Mouse (Mus musculus) embryonic fibroblast, embryonic 13.5 days (primary cell): ENCODE data around the gene Gm8764. TPM values are rescaled to one million over a fixed set of nuclear protein-coding genes. Genes with fewer than 3 reads are reported as not detected.
"Not testable (repeated sequence)": the region's sequence is repeated elsewhere in the genome, so short reads cannot be mapped to it uniquely, and the experiment has no call there.

Experiments used
- H3K27ac ChIP-seq: 2 replicates; pipeline ENCODE4 v1.5.1; 2012; ENCODE audit warnings: low read length, control low read depth, inconsistent platforms; ENCODE audit not compliant: insufficient read depth
- H3K4me1 ChIP-seq: 2 replicates; pipeline ENCODE4 v1.6.1; 2011; ENCODE audit warnings: low read length; ENCODE audit not compliant: control insufficient read depth, insufficient read depth
- H3K4me3 ChIP-seq: 2 replicates; pipeline ENCODE4 v1.5.1; 2011; ENCODE audit warnings: mild to moderate bottlenecking, control low read depth, low read length; ENCODE audit not compliant: insufficient read depth
- CTCF ChIP-seq: IDR thresholded peaks from 2 replicates; pipeline ENCODE4 v1.5.1; 2011; ENCODE audit warnings: mild to moderate bottlenecking, control low read depth, low read length, moderate library complexity, borderline replicate concordance; ENCODE audit not compliant: insufficient read depth
- POLR2A ChIP-seq: IDR thresholded peaks from 2 replicates; pipeline ENCODE4 v1.6.1; 2011; ENCODE audit warnings: low read depth, mild to moderate bottlenecking, control low read depth, low read length, moderate library complexity
- polyA plus RNA-seq: library from polyadenylated mRNA; stranded (reverse); fragments of >200 nt; gene quantifications from 2 replicates; pipeline ENCODE4 v1.2.4, GENCODE M21; 2011; ENCODE audit warnings: low read depth; ENCODE audit not compliant: missing spikeins, insufficient read length

The Gm8764 gene
- polyA plus RNA-seq, result not detected in 2 replicates

DNA sequence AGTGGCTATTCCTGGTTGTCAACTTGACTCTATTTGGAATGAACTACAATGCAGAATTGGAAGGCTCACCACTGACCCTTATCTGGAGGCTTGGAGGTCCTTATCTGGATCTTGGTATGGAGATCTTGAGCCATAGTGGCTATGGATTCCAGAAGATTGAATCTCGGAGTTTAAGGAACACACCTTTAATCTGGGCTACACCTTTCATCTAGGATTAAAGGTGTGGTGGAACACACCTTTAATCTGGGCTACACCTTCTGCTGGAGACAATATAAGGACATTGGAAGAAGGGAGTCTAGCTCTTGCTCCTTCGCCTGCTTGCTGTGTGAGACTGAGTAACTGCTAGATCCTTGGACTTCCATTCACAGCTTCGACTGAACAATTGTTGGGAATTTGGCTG, at the start of gene Gm8764:
Gm8764 (plus strand) TSS at position 301 of the 400 bp plus-strand sequence.
- H3K4me1 ChIP-seq, H3K27ac ChIP-seq, H3K4me3 ChIP-seq: not testable (repeated sequence)

DNA sequence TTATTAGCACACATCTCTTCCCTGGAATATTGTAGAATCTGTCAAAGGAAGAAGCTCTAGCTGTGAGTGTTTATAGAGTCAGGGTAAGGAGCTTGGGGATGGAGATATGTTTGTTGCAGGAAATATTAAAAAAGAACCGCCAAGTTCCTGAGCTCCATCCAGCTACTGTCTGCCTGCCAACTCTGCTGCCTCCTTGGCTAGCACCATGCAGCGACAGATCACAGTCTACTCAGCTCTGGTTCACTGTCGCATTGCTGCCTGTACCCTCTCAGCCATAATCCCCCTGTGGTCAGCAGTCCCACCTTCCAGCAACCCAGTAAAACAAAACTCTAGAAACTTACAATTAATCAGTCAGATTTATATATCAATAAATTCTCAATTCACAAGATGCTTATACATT, 49.8 kb upstream of the Gm8764 start:
- TF ChIP-seq POLR2A (no peak), CTCF (no peak)
- no peak overlapping the region for H3K27ac ChIP-seq
- H3K4me1 ChIP-seq, result no peaks in the 10 kb centered on the region
- H3K4me3 ChIP-seq, result no peak overlapping the region

DNA sequence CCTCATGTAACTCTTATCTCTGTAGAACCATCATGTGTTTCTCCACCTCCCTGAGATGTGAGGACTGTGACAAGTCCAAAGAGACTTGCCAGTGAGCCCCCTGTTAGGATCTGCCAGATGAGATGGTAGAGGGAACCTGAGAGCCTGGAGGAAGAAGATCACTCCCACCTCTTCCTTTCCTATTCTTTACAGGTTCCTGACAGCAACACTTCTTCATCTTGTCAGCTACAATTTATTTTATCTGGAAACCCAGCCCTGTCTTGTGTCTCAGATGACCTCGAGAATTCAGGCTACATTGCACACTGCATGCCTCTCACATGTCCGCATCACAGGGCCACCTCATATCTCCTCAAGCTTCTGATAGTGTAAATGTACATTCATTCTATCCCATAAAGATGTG, 41.5 kb upstream of the Gm8764 start:
- Histone ChIP-seq H3K27ac (no peak overlapping the region), H3K4me3 (no peak overlapping the region), H3K4me1 (no peaks in the 10 kb centered on the region)
- TF ChIP-seq POLR2A (no peak), CTCF (no peak)

DNA sequence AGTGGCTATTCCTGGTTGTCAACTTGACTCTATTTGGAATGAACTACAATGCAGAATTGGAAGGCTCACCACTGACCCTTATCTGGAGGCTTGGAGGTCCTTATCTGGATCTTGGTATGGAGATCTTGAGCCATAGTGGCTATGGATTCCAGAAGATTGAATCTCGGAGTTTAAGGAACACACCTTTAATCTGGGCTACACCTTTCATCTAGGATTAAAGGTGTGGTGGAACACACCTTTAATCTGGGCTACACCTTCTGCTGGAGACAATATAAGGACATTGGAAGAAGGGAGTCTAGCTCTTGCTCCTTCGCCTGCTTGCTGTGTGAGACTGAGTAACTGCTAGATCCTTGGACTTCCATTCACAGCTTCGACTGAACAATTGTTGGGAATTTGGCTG, 17.1 kb upstream of the Gm8764 start, which contains the start of gene Gm21293:
Gm21293 (plus strand) TSS at position 301 of the 400 bp plus-strand sequence.
- not testable (repeated sequence) for H3K4me3 ChIP-seq, H3K27ac ChIP-seq

DNA sequence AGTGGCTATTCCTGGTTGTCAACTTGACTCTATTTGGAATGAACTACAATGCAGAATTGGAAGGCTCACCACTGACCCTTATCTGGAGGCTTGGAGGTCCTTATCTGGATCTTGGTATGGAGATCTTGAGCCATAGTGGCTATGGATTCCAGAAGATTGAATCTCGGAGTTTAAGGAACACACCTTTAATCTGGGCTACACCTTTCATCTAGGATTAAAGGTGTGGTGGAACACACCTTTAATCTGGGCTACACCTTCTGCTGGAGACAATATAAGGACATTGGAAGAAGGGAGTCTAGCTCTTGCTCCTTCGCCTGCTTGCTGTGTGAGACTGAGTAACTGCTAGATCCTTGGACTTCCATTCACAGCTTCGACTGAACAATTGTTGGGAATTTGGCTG, 8.6 kb upstream of the Gm8764 start, which contains the start of gene Gm6763:
Gm6763 (plus strand) TSS at position 301 of the 400 bp plus-strand sequence.
- not testable (repeated sequence) for H3K4me3 ChIP-seq, H3K4me1 ChIP-seq, H3K27ac ChIP-seq

More for the DNA sequence above, 17.1 kb upstream of the Gm8764 start, which contains the start of gene Gm21293:
- not testable (repeated sequence) for H3K4me1 ChIP-seq

DNA sequence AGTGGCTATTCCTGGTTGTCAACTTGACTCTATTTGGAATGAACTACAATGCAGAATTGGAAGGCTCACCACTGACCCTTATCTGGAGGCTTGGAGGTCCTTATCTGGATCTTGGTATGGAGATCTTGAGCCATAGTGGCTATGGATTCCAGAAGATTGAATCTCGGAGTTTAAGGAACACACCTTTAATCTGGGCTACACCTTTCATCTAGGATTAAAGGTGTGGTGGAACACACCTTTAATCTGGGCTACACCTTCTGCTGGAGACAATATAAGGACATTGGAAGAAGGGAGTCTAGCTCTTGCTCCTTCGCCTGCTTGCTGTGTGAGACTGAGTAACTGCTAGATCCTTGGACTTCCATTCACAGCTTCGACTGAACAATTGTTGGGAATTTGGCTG, 8.4 kb downstream of the Gm8764 start, which contains the start of gene Gm21304:
Gm21304 (plus strand) TSS at position 301 of the 400 bp plus-strand sequence.
- not testable (repeated sequence) for H3K4me1 ChIP-seq, H3K4me3 ChIP-seq, H3K27ac ChIP-seq

DNA sequence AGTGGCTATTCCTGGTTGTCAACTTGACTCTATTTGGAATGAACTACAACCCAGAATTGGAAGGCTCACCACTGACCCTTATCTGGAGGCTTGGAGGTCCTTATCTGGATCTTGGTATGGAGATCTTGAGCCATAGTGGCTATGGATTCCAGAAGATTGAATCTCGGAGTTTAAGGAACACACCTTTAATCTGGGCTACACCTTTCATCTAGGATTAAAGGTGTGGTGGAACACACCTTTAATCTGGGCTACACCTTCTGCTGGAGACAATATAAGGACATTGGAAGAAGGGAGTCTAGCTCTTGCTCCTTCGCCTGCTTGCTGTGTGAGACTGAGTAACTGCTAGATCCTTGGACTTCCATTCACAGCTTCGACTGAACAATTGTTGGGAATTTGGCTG, 16.9 kb downstream of the Gm8764 start, which contains the start of gene Gm21312:
Gm21312 (plus strand) TSS at position 301 of the 400 bp plus-strand sequence.
- not testable (repeated sequence) for H3K4me3 ChIP-seq

DNA sequence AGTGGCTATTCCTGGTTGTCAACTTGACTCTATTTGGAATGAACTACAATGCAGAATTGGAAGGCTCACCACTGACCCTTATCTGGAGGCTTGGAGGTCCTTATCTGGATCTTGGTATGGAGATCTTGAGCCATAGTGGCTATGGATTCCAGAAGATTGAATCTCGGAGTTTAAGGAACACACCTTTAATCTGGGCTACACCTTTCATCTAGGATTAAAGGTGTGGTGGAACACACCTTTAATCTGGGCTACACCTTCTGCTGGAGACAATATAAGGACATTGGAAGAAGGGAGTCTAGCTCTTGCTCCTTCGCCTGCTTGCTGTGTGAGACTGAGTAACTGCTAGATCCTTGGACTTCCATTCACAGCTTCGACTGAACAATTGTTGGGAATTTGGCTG, 25.4 kb downstream of the Gm8764 start, which contains the start of gene Gm20765:
Gm20765 (plus strand) TSS at position 301 of the 400 bp plus-strand sequence.
- H3K4me1 ChIP-seq, H3K4me3 ChIP-seq, H3K27ac ChIP-seq: not testable (repeated sequence)

More for the DNA sequence above, 16.9 kb downstream of the Gm8764 start, which contains the start of gene Gm21312:
- not testable (repeated sequence) for H3K4me1 ChIP-seq, H3K27ac ChIP-seq

DNA sequence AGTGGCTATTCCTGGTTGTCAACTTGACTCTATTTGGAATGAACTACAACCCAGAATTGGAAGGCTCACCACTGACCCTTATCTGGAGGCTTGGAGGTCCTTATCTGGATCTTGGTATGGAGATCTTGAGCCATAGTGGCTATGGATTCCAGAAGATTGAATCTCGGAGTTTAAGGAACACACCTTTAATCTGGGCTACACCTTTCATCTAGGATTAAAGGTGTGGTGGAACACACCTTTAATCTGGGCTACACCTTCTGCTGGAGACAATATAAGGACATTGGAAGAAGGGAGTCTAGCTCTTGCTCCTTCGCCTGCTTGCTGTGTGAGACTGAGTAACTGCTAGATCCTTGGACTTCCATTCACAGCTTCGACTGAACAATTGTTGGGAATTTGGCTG, 33.9 kb downstream of the Gm8764 start, which contains the start of gene Gm4340:
Gm4340 (plus strand) TSS at position 301 of the 400 bp plus-strand sequence.
- H3K4me1 ChIP-seq, H3K27ac ChIP-seq, H3K4me3 ChIP-seq: not testable (repeated sequence)

DNA sequence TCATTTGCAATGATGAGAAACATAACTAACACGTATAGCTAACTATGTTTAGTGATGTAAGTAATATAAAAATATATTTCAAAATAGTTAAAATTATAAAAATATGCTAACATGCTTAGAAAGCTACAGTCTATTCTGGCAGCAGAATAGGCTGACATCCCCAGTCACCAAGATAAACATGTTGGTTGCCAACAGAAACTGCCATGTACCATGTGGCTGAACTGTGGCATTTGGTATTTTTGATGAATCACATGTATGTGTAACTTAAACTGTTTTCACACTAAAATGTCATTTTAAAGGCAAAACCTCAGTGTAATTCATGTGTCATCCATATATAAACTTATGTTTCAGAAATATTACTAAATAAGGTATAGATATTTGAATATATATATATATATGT, 49.8 kb downstream of the Gm8764 start:
- H3K4me1 ChIP-seq, result no peaks in the 10 kb centered on the region
- no peak for TF ChIP-seq CTCF
- TF ChIP-seq POLR2A, result no peak
- no peak overlapping the region for H3K4me3 ChIP-seq
- H3K27ac ChIP-seq, result no peak overlapping the region

DNA sequence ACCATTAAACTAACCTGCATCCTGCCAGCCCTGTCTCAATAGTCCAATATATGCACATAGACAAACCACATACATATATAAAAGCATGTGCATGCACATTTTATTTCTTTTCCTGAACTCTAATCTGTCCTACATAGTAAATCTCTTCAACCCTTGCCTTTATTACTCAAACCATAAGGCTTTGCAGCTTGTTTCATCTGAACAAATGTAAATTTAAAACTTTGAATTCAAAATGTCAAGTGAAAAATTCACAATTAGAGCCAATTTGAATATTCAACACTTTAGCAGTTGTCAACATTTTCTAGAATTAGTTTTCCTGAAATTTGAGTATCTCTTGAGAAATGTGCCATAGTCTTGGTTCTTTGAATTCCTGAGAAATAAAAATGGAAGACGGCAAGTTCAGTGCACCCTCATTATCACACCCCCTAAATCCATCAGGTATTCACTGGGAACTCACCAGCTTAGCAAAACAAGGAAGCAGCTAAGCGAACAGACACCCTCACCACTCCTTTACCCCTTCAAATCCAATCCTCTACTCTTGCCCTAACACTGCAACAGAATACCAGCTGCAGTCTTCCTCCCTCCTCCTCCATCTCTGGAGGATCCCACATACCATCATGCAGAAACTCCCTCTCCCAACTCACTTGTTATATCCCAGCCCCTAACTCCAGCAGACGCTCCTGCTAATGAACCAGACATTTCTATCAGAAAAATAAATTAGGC, 50.6 kb downstream of the Gm8764 start:
- Histone ChIP-seq H3K4me1 (no peaks in the 10 kb centered on the region), H3K27ac (no peak overlapping the region), H3K4me3 (no peak overlapping the region)
- TF ChIP-seq CTCF (no peak), POLR2A (no peak)

Other genes with a start within 250 kb of the Gm8764 start
- gene Gm21293, start 17.0 kb upstream of the Gm8764 start, polyA plus RNA-seq, result not detected in 2 replicates
- not detected in 2 replicates for gene Gm6763, start 8.5 kb upstream of the Gm8764 start, polyA plus RNA-seq
- gene Gm21304, start 8.5 kb downstream of the Gm8764 start, polyA plus RNA-seq, result not detected in 2 replicates
- not detected in 2 replicates for gene Gm21312, start 17.0 kb downstream of the Gm8764 start, polyA plus RNA-seq
- not detected in 2 replicates for gene Gm20765, start 25.5 kb downstream of the Gm8764 start, polyA plus RNA-seq
- gene Gm4340, start 34.0 kb downstream of the Gm8764 start, polyA plus RNA-seq, result not detected in 2 replicates